Mouse (Mus musculus): ENCODE results near the gene Slc26a10.
"Not testable (repeated sequence)": the region's sequence is repeated elsewhere in the genome, so short reads cannot be mapped to it uniquely, and the experiment has no call there.

Slc26a10 gene

GRCm38 (mm10) chr10:127158471-127158870 lies 22.0 kb downstream of the Slc26a10 start:
- DNase-seq: no peak

- no peak for DNase-seq
These were observed 23.9 kb downstream of the Slc26a10 start for GRCm38 (mm10) chr10:127156511-127156910.

GRCm38 (mm10) chr10:127156089-127156488 lies 24.4 kb downstream of the Slc26a10 start:
- DNase-seq: no peak

GRCm38 (mm10) chr10:127154652-127155051 lies 25.8 kb downstream of the Slc26a10 start:
- no peak for DNase-seq

GRCm38 (mm10) chr10:127154241-127154640 lies 26.2 kb downstream of the Slc26a10 start:
- no peak for DNase-seq

- DNase-seq: no peak
These were observed 27.1 kb downstream of the Slc26a10 start for GRCm38 (mm10) chr10:127153323-127153722.

- DNase-seq: not testable (repeated sequence)
These were observed 27.9 kb downstream of the Slc26a10 start for GRCm38 (mm10) chr10:127152556-127152955.

GRCm38 (mm10) chr10:127151233-127151632 lies 29.2 kb downstream of the Slc26a10 start:
- not testable (repeated sequence) for DNase-seq

GRCm38 (mm10) chr10:127150471-127150872 lies 30.0 kb downstream of the Slc26a10 start:
- peak; percentile 76 for DNase-seq

- DNase-seq: peak; percentile 46
These were observed 33.3 kb downstream of the Slc26a10 start for GRCm38 (mm10) chr10:127147135-127147534.

- DNase-seq: no peak
These were observed 35.1 kb downstream of the Slc26a10 start for GRCm38 (mm10) chr10:127145303-127145702.

- DNase-seq: no peak
These were observed 35.9 kb downstream of the Slc26a10 start for GRCm38 (mm10) chr10:127144536-127144935.

- DNase-seq: no peak
These were observed 37.2 kb downstream of the Slc26a10 start for GRCm38 (mm10) chr10:127143228-127143627.

- no peak for DNase-seq
These were observed 38.9 kb downstream of the Slc26a10 start for GRCm38 (mm10) chr10:127141500-127141899.

GRCm38 (mm10) chr10:127140971-127141370 lies 39.5 kb downstream of the Slc26a10 start:
- no peak for DNase-seq

GRCm38 (mm10) chr10:127138328-127139141 lies 41.9 kb downstream of the Slc26a10 start:
- no peak for DNase-seq

GRCm38 (mm10) chr10:127137896-127138295 lies 42.5 kb downstream of the Slc26a10 start:
- no peak for DNase-seq

- DNase-seq: no peak
These were observed 43.9 kb downstream of the Slc26a10 start for GRCm38 (mm10) chr10:127136510-127136909.

- DNase-seq: no peak
These were observed 45.2 kb downstream of the Slc26a10 start for GRCm38 (mm10) chr10:127135118-127135836.

GRCm38 (mm10) chr10:127134394-127135035 lies 45.9 kb downstream of the Slc26a10 start:
- not testable (repeated sequence) for DNase-seq

- DNase-seq: no peak
These were observed 48.0 kb downstream of the Slc26a10 start for GRCm38 (mm10) chr10:127132469-127132868.

GRCm38 (mm10) chr10:127129431-127129830 lies 51.0 kb downstream of the Slc26a10 start:
- DNase-seq: no peak

GRCm38 (mm10) chr10:127127711-127128279 lies 52.6 kb downstream of the Slc26a10 start:
- DNase-seq: no peak
